8 mouse cellular contexts compared by ENCODE assay signal in the genomic region with DNA sequence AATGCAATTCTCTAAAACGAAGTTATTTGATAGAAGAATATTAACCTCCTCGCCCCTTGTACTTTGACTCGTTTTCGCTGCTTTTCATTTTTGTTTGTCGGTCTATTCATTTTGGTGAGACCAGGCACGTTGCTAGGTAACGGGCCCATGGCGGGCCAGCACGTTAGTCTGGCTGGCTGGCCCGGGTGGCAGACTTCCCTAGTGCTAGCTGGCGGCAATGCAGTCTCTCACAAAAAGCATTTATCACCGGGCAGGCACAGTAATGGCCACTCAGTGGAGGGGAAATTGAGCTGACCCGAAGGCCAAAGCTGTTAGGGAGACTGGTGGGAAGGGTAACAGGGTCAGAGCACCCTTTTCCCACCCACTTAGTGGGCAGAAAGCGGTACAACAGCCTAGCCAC.
DNase-seq lines count a peak whose midpoint lies in the region; ATAC-seq and TF ChIP-seq lines count a peak whose summit lies in the region.

No protein-coding gene starts in this region.

- TF ChIP-seq CTCF in brain, embryonic 14.5 days (IDR thresholded peaks at IDR 0.05; ENCODE audit: borderline replicate concordance, extremely low read depth, insufficient read depth, insufficient read length), result peak; percentile 56
- TF ChIP-seq CTCF in liver, postnatal 0 days (IDR thresholded peaks at IDR 0.05; ENCODE audit: low read depth), result no peak

- H3K27me3 ChIP-seq in forebrain, embryonic 13.5 days, result peaks cover 16% of the 10 kb centered on the region
- H3K27me3 ChIP-seq in intestine, embryonic 16.5 days (replicated peaks; ENCODE audit: control insufficient read depth, insufficient read depth, low read length), result no peaks in the 10 kb centered on the region
- no peaks in the 10 kb centered on the region for H3K27me3 ChIP-seq in liver, postnatal 0 days (ENCODE audit: insufficient read depth, low read length)

- H3K4me3 ChIP-seq in forebrain, embryonic 13.5 days, result 0 out of 2 replicates have a peak overlapping the region, but pooled peaks have one; percentile 9
- H3K4me3 ChIP-seq in intestine, embryonic 16.5 days (ENCODE audit: low read length), result no peak overlapping the region
- no peak overlapping the region for H3K4me3 ChIP-seq in liver, postnatal 0 days (ENCODE audit: low read depth, low read length)

- DNase-seq in R1 (ENCODE audit: low read depth, low spot score), result peak; percentile 63
- peak; percentile 96 for DNase-seq in brain, embryonic 14.5 days (ENCODE audit: low read depth)
- peak; percentile 31 to 56 for DNase-seq in left cerebral cortex, adult 9 months (ENCODE audit: low spot score in 2 of 2)
- peak; percentile 7 for DNase-seq in ovary, postnatal 14 days (ENCODE audit: low spot score)
- DNase-seq in thymus, adult 18-20 months, result no peak
- no peak for DNase-seq in liver, postnatal 0 days

- TF ChIP-seq POLR2A in brain, embryonic 14.5 days (IDR thresholded peaks at IDR 0.05; ENCODE audit: borderline replicate concordance, extremely low read depth, insufficient read depth, insufficient read length, poor library complexity, severe bottlenecking), result no peak

- WGBS in forebrain, embryonic 13.5 days, result under 1% methylated on average over 14 of the region's 14 CpGs
- WGBS in intestine, embryonic 16.5 days, result 6% methylated on average over 14 of the region's 14 CpGs
- 16% methylated on average over 14 of the region's 14 CpGs for WGBS in liver, postnatal 0 days (ENCODE audit: insufficient replicate concordance)

- peak overlapping the region; percentile 49 for H3K4me2 ChIP-seq in forebrain, embryonic 13.5 days
- H3K4me2 ChIP-seq in intestine, embryonic 16.5 days (ENCODE audit: low read depth, low read length), result 0 out of 2 replicates have a peak overlapping the region, but pooled peaks have one; percentile 9
- H3K4me2 ChIP-seq in liver, postnatal 0 days (ENCODE audit: low read depth, low read length), result no peak overlapping the region

- no peaks in the 10 kb centered on the region for H3K9me3 ChIP-seq in forebrain, embryonic 13.5 days (replicated peaks)
- H3K9me3 ChIP-seq in intestine, embryonic 16.5 days (ENCODE audit: control insufficient read depth, low read length), result no peaks in the 10 kb centered on the region
- H3K9me3 ChIP-seq in liver, postnatal 0 days (ENCODE audit: low read length), result no peaks in the 10 kb centered on the region

- peak; percentile 98 for ATAC-seq in forebrain, embryonic 13.5 days
- ATAC-seq in intestine, embryonic 16.5 days, result no peak
- no peak for ATAC-seq in liver, postnatal 0 days

- no peak for TF ChIP-seq EP300 in liver, postnatal 0 days (IDR thresholded peaks at IDR 0.05; ENCODE audit: low read depth)

- H3K36me3 ChIP-seq in forebrain, embryonic 13.5 days (ENCODE audit: poor library complexity, severe bottlenecking), result no peaks in the 10 kb centered on the region
- no peaks in the 10 kb centered on the region for H3K36me3 ChIP-seq in intestine, embryonic 16.5 days (ENCODE audit: control insufficient read depth, insufficient read depth, low read length)
- no peaks in the 10 kb centered on the region for H3K36me3 ChIP-seq in liver, postnatal 0 days (replicated peaks; ENCODE audit: insufficient read depth, low read length)

- peak overlapping the region; percentile 39; the same call in 1 of the 2 replicates for H3K9ac ChIP-seq in forebrain, embryonic 13.5 days
- no peak overlapping the region for H3K9ac ChIP-seq in intestine, embryonic 16.5 days (ENCODE audit: low read depth, low read length)
- no peak overlapping the region for H3K9ac ChIP-seq in liver, postnatal 0 days (replicated peaks)

- no peak overlapping the region for H3K27ac ChIP-seq in forebrain, embryonic 13.5 days
- no peak overlapping the region for H3K27ac ChIP-seq in intestine, embryonic 16.5 days (ENCODE audit: low read length)
- H3K27ac ChIP-seq in liver, postnatal 0 days (ENCODE audit: low read depth), result no peak overlapping the region

- peaks cover 5% of the 10 kb centered on the region for H3K4me1 ChIP-seq in forebrain, embryonic 13.5 days
- H3K4me1 ChIP-seq in intestine, embryonic 16.5 days (ENCODE audit: control insufficient read depth, insufficient read depth, low read length), result peaks cover 3% of the 10 kb centered on the region; the same call in 1 of the 2 replicates
- H3K4me1 ChIP-seq in liver, postnatal 0 days (ENCODE audit: insufficient read depth), result no peaks in the 10 kb centered on the region

Comparison
In these comparisons a context has a peak if more than half of its experiments do, and no peak if none do; other contexts are left out.
1. DNase-seq: peak in R1 (single experiment), brain, embryonic 14.5 days (single experiment), left cerebral cortex, adult 9 months (2 of 2) and ovary, postnatal 14 days (single experiment); none in thymus, adult 18-20 months (0 of 2) and liver, postnatal 0 days (single experiment).